Mouse (Mus musculus) hindbrain, postnatal 0 days (tissue): ENCODE measurements at regions not wholly inside any gene's neighbourhood (a gene's known extent, or its start where the extent isn't known, plus 50 kb on each side); places are given as distances from the start of the nearest gene placed in this dataset.

Experiments used
- ATAC-seq: fragments of 200-750 bp; cut with Nextera tagmentation; 2 replicates; pipeline ENCODE4 v1.8.0; 2017; ENCODE audit warnings: mild to moderate bottlenecking, moderate TSS enrichment, moderate library complexity
- DNase-seq: peaks from one replicate; pipeline ENCODE4 v3.0.0-alpha.2; 2015; ENCODE audit warnings: low spot score
- H3K27ac ChIP-seq: fragments of 300-500 bp; sonication (generic); 2 replicates; pipeline ENCODE4 v1.5.1; 2014; ENCODE audit warnings: mild to moderate bottlenecking
- H3K27me3 ChIP-seq: fragments of 300-500 bp; sonication (generic); 2 replicates; pipeline ENCODE4 v1.6.1; 2014; ENCODE audit warnings: low read length, mixed read lengths; ENCODE audit not compliant: insufficient read depth
- H3K36me3 ChIP-seq: fragments of 300-500 bp; sonication (generic); 2 replicates; pipeline ENCODE4 v1.6.1; 2014; ENCODE audit warnings: low read length, mixed read lengths; ENCODE audit not compliant: insufficient read depth
- H3K4me1 ChIP-seq: fragments of 300-500 bp; sonication (generic); 2 replicates; pipeline ENCODE4 v1.6.1; 2014; ENCODE audit warnings: antibody characterized with exemption, low read length, mixed read lengths; ENCODE audit not compliant: insufficient read depth
- H3K4me2 ChIP-seq: fragments of 300-500 bp; sonication (generic); 2 replicates; pipeline ENCODE4 v1.6.1; 2014; ENCODE audit warnings: low read depth, mild to moderate bottlenecking, low read length, moderate library complexity, mixed read lengths
- H3K4me3 ChIP-seq: fragments of 300-500 bp; sonication (generic); 2 replicates; pipeline ENCODE4 v1.5.1; 2014; ENCODE audit warnings: low read length
- H3K9ac ChIP-seq: fragments of 300-500 bp; sonication (generic); replicated peaks from 2 replicates; pipeline ENCODE4 v1.6.1; 2014; ENCODE audit warnings: mild to moderate bottlenecking, low read length, moderate library complexity, mixed read lengths
- H3K9me3 ChIP-seq: fragments of 300-500 bp; sonication (generic); 2 replicates; pipeline ENCODE4 v1.6.1; 2016; ENCODE audit warnings: low read length, mixed read lengths
- CTCF ChIP-seq: IDR thresholded peaks from 2 replicates; pipeline ENCODE4 v1.5.1; 2016; ENCODE audit warnings: antibody characterized with exemption, control low read depth, low read depth
- WGBS: fragments of 180-500 bp; shearing (Covaris S2); extraction: QIAGEN DNeasy Blood & Tissue Kit; methylation state at CpG from one replicate; pipeline ENCODE4 v1.1.7; 2014; 5-methylcytosine and 5-hydroxymethylcytosine counted together

GRCm38 (mm10) chr1:193784526-193784925 lies 414.4 kb upstream of the Camk1g start:
- no peak overlapping the region for H3K9ac ChIP-seq
- H3K27ac ChIP-seq, result no peak overlapping the region
- no peak overlapping the region for H3K4me2 ChIP-seq
- no peaks in the 10 kb centered on the region for H3K9me3 ChIP-seq
- DNase-seq (no peak), ATAC-seq (no peak)
- H3K36me3 ChIP-seq, result no peaks in the 10 kb centered on the region
- TF ChIP-seq CTCF, result no peak
- WGBS, result 64% methylated on average over 2 of the region's 2 CpGs
- no peaks in the 10 kb centered on the region for H3K27me3 ChIP-seq
- H3K4me3 ChIP-seq, result no peak overlapping the region
- H3K4me1 ChIP-seq, result no peaks in the 10 kb centered on the region; the same call in 1 of the 2 replicates

- Histone ChIP-seq H3K27me3 (no peaks in the 10 kb centered on the region), H3K4me3 (no peak overlapping the region), H3K9me3 (no peaks in the 10 kb centered on the region), H3K9ac (no peak overlapping the region), H3K4me2 (no peak overlapping the region), H3K27ac (no peak overlapping the region), H3K4me1 (no peaks in the 10 kb centered on the region), H3K36me3 (no peaks in the 10 kb centered on the region)
- ATAC-seq, result no peak
- 48% methylated on average over 1 of the region's 1 CpGs for WGBS
- no peak for DNase-seq
- TF ChIP-seq CTCF, result no peak
Observed at GRCm38 (mm10) chr1:193778181-193778580, 408.1 kb upstream of the Camk1g start.

- no peaks in the 10 kb centered on the region for H3K9me3 ChIP-seq
- H3K9ac ChIP-seq, result no peak overlapping the region
- no peak for DNase-seq
- no peaks in the 10 kb centered on the region for H3K36me3 ChIP-seq
- no peak overlapping the region for H3K4me2 ChIP-seq
- no peaks in the 10 kb centered on the region for H3K27me3 ChIP-seq
- H3K4me3 ChIP-seq, result no peak overlapping the region
- TF ChIP-seq CTCF, result no peak
- no peak for ATAC-seq
- no peak overlapping the region for H3K27ac ChIP-seq
- no peaks in the 10 kb centered on the region for H3K4me1 ChIP-seq
- 67% methylated on average over 4 of the region's 4 CpGs for WGBS
Observed at GRCm38 (mm10) chr1:193769546-193769945, 399.4 kb upstream of the Camk1g start.

- Histone ChIP-seq H3K4me1 (no peaks in the 10 kb centered on the region), H3K4me2 (no peak overlapping the region)
- no peak for TF ChIP-seq CTCF
Observed at GRCm38 (mm10) chr1:193764103-193764502, 394.0 kb upstream of the Camk1g start.

GRCm38 (mm10) chr1:193751819-193752251 lies 381.7 kb upstream of the Camk1g start:
- Histone ChIP-seq H3K4me1 (0 out of 2 replicates have a peak, but pooled peaks cover 6% of the 10 kb centered on the region), H3K36me3 (no peaks in the 10 kb centered on the region), H3K27me3 (no peaks in the 10 kb centered on the region), H3K4me2 (no peak overlapping the region), H3K4me3 (no peak overlapping the region), H3K9ac (no peak overlapping the region), H3K9me3 (no peaks in the 10 kb centered on the region), H3K27ac (no peak overlapping the region)
- TF ChIP-seq CTCF, result peak; percentile 21
- DNase-seq (peak; percentile 53), ATAC-seq (peak; percentile 82)
- 17% methylated on average over 4 of the region's 4 CpGs for WGBS

More at GRCm38 (mm10) chr1:193764103-193764502, 394.0 kb upstream of the Camk1g start:
- DNase-seq (no peak), ATAC-seq (no peak)
- H3K9ac ChIP-seq, result no peak overlapping the region
- H3K27me3 ChIP-seq, result no peaks in the 10 kb centered on the region
- no peaks in the 10 kb centered on the region for H3K9me3 ChIP-seq
- H3K27ac ChIP-seq, result no peak overlapping the region
- H3K4me3 ChIP-seq, result no peak overlapping the region
- no peaks in the 10 kb centered on the region for H3K36me3 ChIP-seq

GRCm38 (mm10) chr1:193750929-193751328 lies 380.8 kb upstream of the Camk1g start:
- Histone ChIP-seq H3K9ac (no peak overlapping the region), H3K4me1 (0 out of 2 replicates have a peak, but pooled peaks cover 6% of the 10 kb centered on the region), H3K9me3 (no peaks in the 10 kb centered on the region), H3K27me3 (no peaks in the 10 kb centered on the region), H3K27ac (no peak overlapping the region), H3K4me2 (no peak overlapping the region), H3K4me3 (no peak overlapping the region), H3K36me3 (no peaks in the 10 kb centered on the region)
- no peak for TF ChIP-seq CTCF
- DNase-seq (peak; percentile 30), ATAC-seq (no peak)
- WGBS, result 54% methylated on average over 4 of the region's 4 CpGs

GRCm38 (mm10) chr1:193747426-193747960 lies 377.4 kb upstream of the Camk1g start:
- peak overlapping the region; percentile 22; the same call in 1 of the 2 replicates for H3K27ac ChIP-seq

More at GRCm38 (mm10) chr1:193747426-193747960, 377.4 kb upstream of the Camk1g start:
- Histone ChIP-seq H3K9me3 (no peaks in the 10 kb centered on the region), H3K36me3 (no peaks in the 10 kb centered on the region), H3K4me3 (no peak overlapping the region), H3K4me2 (no peak overlapping the region), H3K9ac (no peak overlapping the region), H3K27me3 (no peaks in the 10 kb centered on the region), H3K4me1 (0 out of 2 replicates have a peak, but pooled peaks cover 6% of the 10 kb centered on the region)
- peak; percentile 49 for DNase-seq
- 60% methylated on average over 6 of the region's 6 CpGs for WGBS
- ATAC-seq, result no peak; the same call in 1 of the 2 replicates
- TF ChIP-seq CTCF, result no peak
